Mouse (Mus musculus) stomach, postnatal 0 days (tissue): ENCODE results near the gene Tprn.

Source experiments
- CTCF ChIP-seq: IDR thresholded peaks from 2 replicates; pipeline ENCODE4 v1.5.1; 2016; ENCODE audit warnings: antibody characterized with exemption, low read depth, mild to moderate bottlenecking, moderate library complexity
- EP300 ChIP-seq: optimal IDR thresholded peaks from 2 replicates; pipeline ENCODE3; 2016; ENCODE audit warnings: antibody characterized with exemption

GRCm38 (mm10) chr2:25217666-25218065 is 44.8 kb upstream of the Tprn start:
- TF ChIP-seq CTCF, result no peak
- TF ChIP-seq EP300, result no peak
